Mouse (Mus musculus) limb, embryonic 15.5 days (tissue): Measurements from ENCODE around the gene Prss50. TPM values are rescaled to one million over a fixed set of nuclear protein-coding genes. Genes with fewer than 3 reads are reported as not detected.

Experiments
- ATAC-seq: fragments of 200-750 bp; cut with Nextera tagmentation; 2 replicates; pipeline ENCODE4 v1.8.0; 2017; ENCODE audit warnings: low read depth, moderate TSS enrichment; ENCODE audit not compliant: insufficient number of reproducible peaks, low FRiP score, low TSS enrichment
- H3K27ac ChIP-seq: fragments of 300-500 bp; sonication (generic); 2 replicates; pipeline ENCODE4 v1.5.1; 2015; ENCODE audit warnings: moderate library complexity, mild to moderate bottlenecking, inconsistent platforms
- H3K27me3 ChIP-seq: fragments of 300-500 bp; sonication (generic); 2 replicates; pipeline ENCODE4 v1.6.1; 2015; ENCODE audit warnings: inconsistent platforms
- H3K36me3 ChIP-seq: fragments of 300-500 bp; sonication (generic); 2 replicates; pipeline ENCODE4 v1.6.1; 2015; ENCODE audit warnings: inconsistent platforms
- H3K4me1 ChIP-seq: fragments of 300-500 bp; sonication (generic); 2 replicates; pipeline ENCODE4 v1.6.1; 2015; ENCODE audit warnings: inconsistent platforms
- H3K4me2 ChIP-seq: fragments of 300-500 bp; sonication (generic); 2 replicates; pipeline ENCODE4 v1.6.1; 2015; ENCODE audit warnings: mild to moderate bottlenecking, inconsistent platforms
- H3K4me3 ChIP-seq: fragments of 300-500 bp; sonication (generic); 2 replicates; pipeline ENCODE4 v1.5.1; 2015; ENCODE audit warnings: mild to moderate bottlenecking, inconsistent platforms
- H3K9ac ChIP-seq: fragments of 300-500 bp; sonication (generic); 2 replicates; pipeline ENCODE4 v1.6.1; 2015; ENCODE audit warnings: inconsistent platforms
- H3K9me3 ChIP-seq: fragments of 300-500 bp; sonication (generic); 2 replicates; pipeline ENCODE4 v1.6.1; 2016; ENCODE audit warnings: inconsistent platforms
- WGBS: fragments of 180-500 bp; shearing (Covaris S2); methylation state at CpG from one replicate; pipeline ENCODE4 v1.1.7; 2015; 5-methylcytosine and 5-hydroxymethylcytosine counted together
- polyA plus RNA-seq: library from polyadenylated mRNA; unstranded; fragments of >200 nt; fragmentation: Nextera tagmentation; extraction: Ambion mirVana; gene quantifications from 2 replicates; pipeline ENCODE4 v1.2.1, GENCODE M21; 2015

Prss50 gene
- polyA plus RNA-seq, 1 experiment from 2014 or later, result 0.46 TPM

GRCm38 (mm10) chr9:110909371-110909967 lies 51.7 kb downstream of the Prss50 start:
- Histone ChIP-seq H3K27me3 (no peaks in the 10 kb centered on the region), H3K36me3 (no peaks in the 10 kb centered on the region), H3K4me2 (no peak overlapping the region), H3K9me3 (no peaks in the 10 kb centered on the region), H3K27ac (peak overlapping the region; percentile 48; the same call in 1 of the 2 replicates), H3K4me3 (no peak overlapping the region), H3K9ac (no peak overlapping the region), H3K4me1 (no peaks in the 10 kb centered on the region)
- ATAC-seq, result 0 out of 2 replicates have a peak, but pooled peaks have one; percentile 37
- 65% methylated on average over 6 of the region's 6 CpGs for WGBS

Other genes with a start within 250 kb of the Prss50 start
- gene Nradd, start 233.5 kb upstream of the Prss50 start, polyA plus RNA-seq, result 43.5 and 46.4 TPM in 2 replicates
- gene Nbeal2, start 203.8 kb upstream of the Prss50 start, polyA plus RNA-seq, result 5.7 and 5.8 TPM in 2 replicates
- gene Ccdc12, start 201.5 kb upstream of the Prss50 start, polyA plus RNA-seq, result 116 and 126 TPM in 2 replicates
- 16.3 and 125 TPM in 2 replicates for gene Myl3, start 116.1 kb upstream of the Prss50 start, polyA plus RNA-seq
- 82.6 and 110 TPM in 2 replicates for gene Pth1r, start 110.8 kb upstream of the Prss50 start, polyA plus RNA-seq
- gene Prss42, start 59.8 kb upstream of the Prss50 start, polyA plus RNA-seq, result not detected in 2 replicates
- gene Prss44, start 44.0 kb upstream of the Prss50 start, polyA plus RNA-seq, result not detected in 2 replicates
- gene Prss43, start 31.3 kb upstream of the Prss50 start, polyA plus RNA-seq, result not detected in 2 replicates
- gene Prss45, start 23.4 kb upstream of the Prss50 start, polyA plus RNA-seq, result not detected in 2 replicates
- not detected in 2 replicates for gene Prss46, start 13.5 kb upstream of the Prss50 start, polyA plus RNA-seq
- 2.8 and 3.7 TPM in 2 replicates for gene Als2cl, start 21.9 kb downstream of the Prss50 start, polyA plus RNA-seq
- 0.93 and 1.1 TPM in 2 replicates for gene Tmie, start 22.1 kb downstream of the Prss50 start, polyA plus RNA-seq
- gene Fam240a, start 58.9 kb downstream of the Prss50 start, polyA plus RNA-seq, result not detected in 2 replicates
- 0.56 and 0.69 TPM in 2 replicates for gene Tdgf1, start 88.2 kb downstream of the Prss50 start, polyA plus RNA-seq
- 0.32 and 0.57 TPM in 2 replicates for gene Lrrc2, start 93.6 kb downstream of the Prss50 start, polyA plus RNA-seq
- not detected in 2 replicates for gene Rtp3, start 132.6 kb downstream of the Prss50 start, polyA plus RNA-seq
- 2.0 and 5.3 TPM in 2 replicates for gene Ltf, start 161.3 kb downstream of the Prss50 start, polyA plus RNA-seq
- 1.1 and 1.2 TPM in 2 replicates for gene Ccrl2, start 199.6 kb downstream of the Prss50 start, polyA plus RNA-seq